Mouse (Mus musculus): ENCODE measurements around the gene Dexi. TPM values are rescaled to one million over a fixed set of nuclear protein-coding genes. Genes with fewer than 3 reads are reported as not detected.

Dexi gene
- polyA plus RNA-seq, 1 experiment from 2014 or later = 19.1 TPM

GRCm38 (mm10) chr16:10467391-10468107 is 75.3 kb downstream of the Dexi start:
- Histone ChIP-seq H3K9me3 (no peaks in the 10 kb centered on the region), H3K27me3 (no peaks in the 10 kb centered on the region), H3K9ac (no peak overlapping the region), H3K4me2 (no peak overlapping the region), H3K27ac (replicated peaks) (no peak overlapping the region), H3K36me3 (no peaks in the 10 kb centered on the region), H3K4me1 (replicated peaks) (no peaks in the 10 kb centered on the region), H3K4me3 (no peak overlapping the region)
- 41% methylated on average over 11 of the region's 11 CpGs for WGBS
- ATAC-seq (ENCODE audit: low read depth) = no peak

- Histone ChIP-seq H3K4me3 (no peak overlapping the region), H3K27me3 (no peaks in the 10 kb centered on the region), H3K9ac (no peak overlapping the region), H3K27ac (replicated peaks) (no peak overlapping the region), H3K4me2 (no peak overlapping the region), H3K4me1 (replicated peaks) (no peaks in the 10 kb centered on the region), H3K9me3 (no peaks in the 10 kb centered on the region), H3K36me3 (no peaks in the 10 kb centered on the region)
- no peak for ATAC-seq (ENCODE audit: low read depth)
- 34% methylated on average over 4 of the region's 4 CpGs for WGBS
Measured at GRCm38 (mm10) chr16:10465011-10465681, 77.7 kb downstream of the Dexi start.

- Histone ChIP-seq H3K27me3 (no peaks in the 10 kb centered on the region), H3K9ac (no peak overlapping the region), H3K36me3 (no peaks in the 10 kb centered on the region), H3K4me2 (no peak overlapping the region), H3K9me3 (no peaks in the 10 kb centered on the region), H3K4me1 (replicated peaks) (no peaks in the 10 kb centered on the region), H3K4me3 (no peak overlapping the region), H3K27ac (replicated peaks) (no peak overlapping the region)
- no peak for ATAC-seq (ENCODE audit: low read depth)
- 90% methylated on average over 2 of the region's 2 CpGs for WGBS
Measured at GRCm38 (mm10) chr16:10461178-10461577, 81.7 kb downstream of the Dexi start.

- Histone ChIP-seq H3K4me2 (no peak overlapping the region), H3K27me3 (no peaks in the 10 kb centered on the region), H3K4me1 (replicated peaks) (0 out of 2 replicates have a peak, but pooled peaks cover 4% of the 10 kb centered on the region), H3K4me3 (no peak overlapping the region), H3K9ac (no peak overlapping the region), H3K36me3 (no peaks in the 10 kb centered on the region), H3K9me3 (no peaks in the 10 kb centered on the region), H3K27ac (replicated peaks) (no peak overlapping the region)
- 78% methylated on average over 2 of the region's 2 CpGs for WGBS
- ATAC-seq (ENCODE audit: low read depth) = no peak
Measured at GRCm38 (mm10) chr16:10460188-10460587, 82.7 kb downstream of the Dexi start.

GRCm38 (mm10) chr16:10454583-10454974 is 88.3 kb downstream of the Dexi start:
- no peak overlapping the region for H3K9ac ChIP-seq
- H3K27ac ChIP-seq (replicated peaks) = no peak overlapping the region
- no peak overlapping the region for H3K4me2 ChIP-seq
- H3K4me1 ChIP-seq (replicated peaks) = 0 out of 2 replicates have a peak, but pooled peaks cover 18% of the 10 kb centered on the region
- no peak overlapping the region for H3K4me3 ChIP-seq
- no peaks in the 10 kb centered on the region for H3K9me3 ChIP-seq
- WGBS = 15% methylated on average over 3 of the region's 3 CpGs
- no peak for ATAC-seq (ENCODE audit: low read depth)
- no peaks in the 10 kb centered on the region for H3K27me3 ChIP-seq
- H3K36me3 ChIP-seq = no peaks in the 10 kb centered on the region

- no peak for ATAC-seq (ENCODE audit: low read depth)
- 48% methylated on average over 6 of the region's 6 CpGs for WGBS
- Histone ChIP-seq H3K9ac (no peak overlapping the region), H3K27ac (replicated peaks) (no peak overlapping the region), H3K4me3 (no peak overlapping the region), H3K36me3 (no peaks in the 10 kb centered on the region), H3K9me3 (no peaks in the 10 kb centered on the region), H3K4me2 (no peak overlapping the region), H3K27me3 (no peaks in the 10 kb centered on the region), H3K4me1 (replicated peaks) (0 out of 2 replicates have a peak, but pooled peaks cover 18% of the 10 kb centered on the region)
Measured at GRCm38 (mm10) chr16:10453872-10454582, 88.8 kb downstream of the Dexi start.

Other genes starting within 250 kb of the Dexi start
- gene Emp2, start 229.1 kb downstream of the Dexi start, polyA plus RNA-seq (2015; fragmentation: Nextera tagmentation; extraction: Ambion mirVana) = 5.3 and 5.7 TPM in 2 replicates
- 5.2 and 5.7 TPM in 2 replicates for gene Tekt5, start 147.6 kb downstream of the Dexi start, polyA plus RNA-seq (2015; fragmentation: Nextera tagmentation; extraction: Ambion mirVana)
- 47.8 and 51.1 TPM in 2 replicates for gene Nubp1, start 131.1 kb downstream of the Dexi start, polyA plus RNA-seq (2015; fragmentation: Nextera tagmentation; extraction: Ambion mirVana)
- 39.2 and 40.5 TPM in 2 replicates for gene Tvp23a, start 95.7 kb downstream of the Dexi start, polyA plus RNA-seq (2015; fragmentation: Nextera tagmentation; extraction: Ambion mirVana)
- 0.35 and 0.54 TPM in 2 replicates for gene Ciita, start 63.0 kb downstream of the Dexi start, polyA plus RNA-seq (2015; fragmentation: Nextera tagmentation; extraction: Ambion mirVana)
- 68.7 and 69.0 TPM in 2 replicates for gene Clec16a, start 2.3 kb upstream of the Dexi start, polyA plus RNA-seq (2015; fragmentation: Nextera tagmentation; extraction: Ambion mirVana)
- gene Socs1, start 242.5 kb upstream of the Dexi start, polyA plus RNA-seq (2015; fragmentation: Nextera tagmentation; extraction: Ambion mirVana) = 3.7 and 4.2 TPM in 2 replicates
- not detected in 2 replicates for gene Tnp2, start 245.6 kb upstream of the Dexi start, polyA plus RNA-seq (2015; fragmentation: Nextera tagmentation; extraction: Ambion mirVana)
- not detected in 2 replicates for gene Prm3, start 247.9 kb upstream of the Dexi start, polyA plus RNA-seq (2015; fragmentation: Nextera tagmentation; extraction: Ambion mirVana)

Data from neural tube, embryonic 13.5 days (tissue).